Mouse (Mus musculus) urinary bladder, adult 2 months (tissue): ENCODE data around the gene Hmg20a. TPM values are rescaled to one million over a fixed set of nuclear protein-coding genes. Genes with fewer than 3 reads are reported as not detected.
"Not testable (repeated sequence)": the region's sequence is repeated elsewhere in the genome, so short reads cannot be mapped to it uniquely, and the experiment has no call there.

Source experiments
- DNase-seq: peaks from one replicate; pipeline ENCODE4 v3.0.0; 2022; ENCODE audit warnings: low spot score
- polyA plus RNA-seq: library from polyadenylated mRNA; depleted of rRNA; stranded (reverse); fragments of >200 nt; gene quantifications from 2 replicates; pipeline ENCODE4 v1.2.3, GENCODE M21; 2012; rRNA removed

The Hmg20a gene
- polyA plus RNA-seq: 34.3 and 35.6 TPM in 2 replicates

GRCm38 (mm10) chr9:56417948-56418737 is at the start of gene Hmg20a, which contains the start of gene Peak1:
TSS of gene Hmg20a (plus strand) at chr9:56418609.
TSS of gene Peak1 (minus strand) at chr9:56418067.
- peak; percentile 97 for DNase-seq

GRCm38 (mm10) chr9:56368814-56369213 is 49.6 kb upstream of the Hmg20a start:
- no peak for DNase-seq

GRCm38 (mm10) chr9:56370710-56371109 is 47.7 kb upstream of the Hmg20a start:
- no peak for DNase-seq

GRCm38 (mm10) chr9:56374401-56374800 is 44.0 kb upstream of the Hmg20a start:
- no peak for DNase-seq

DNA sequence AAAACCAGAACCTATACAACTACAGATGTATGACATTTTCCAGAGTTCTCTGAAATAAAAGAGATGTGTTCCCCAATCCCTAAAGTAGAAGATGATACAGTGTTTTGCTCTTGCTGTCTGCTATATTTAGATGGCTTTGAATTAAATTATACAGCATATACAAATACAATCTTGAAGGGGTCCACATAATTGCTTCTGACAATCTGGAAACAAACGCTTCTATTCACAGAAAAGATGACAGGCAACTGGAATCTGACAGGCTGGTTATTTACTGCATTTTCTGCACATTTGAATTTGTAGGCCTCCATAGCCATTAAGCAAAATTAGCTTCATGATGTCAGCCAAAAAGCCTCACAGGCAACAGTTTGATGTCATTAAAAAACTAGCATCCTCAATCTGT is 35.6 kb upstream of the Hmg20a start:
- no peak for DNase-seq

GRCm38 (mm10) chr9:56392857-56393256 is 25.6 kb upstream of the Hmg20a start:
- DNase-seq: no peak

- DNase-seq: no peak
Measured at GRCm38 (mm10) chr9:56396306-56396705, 22.1 kb upstream of the Hmg20a start.

- DNase-seq: no peak
Measured at GRCm38 (mm10) chr9:56404619-56405018, 13.8 kb upstream of the Hmg20a start.

DNA sequence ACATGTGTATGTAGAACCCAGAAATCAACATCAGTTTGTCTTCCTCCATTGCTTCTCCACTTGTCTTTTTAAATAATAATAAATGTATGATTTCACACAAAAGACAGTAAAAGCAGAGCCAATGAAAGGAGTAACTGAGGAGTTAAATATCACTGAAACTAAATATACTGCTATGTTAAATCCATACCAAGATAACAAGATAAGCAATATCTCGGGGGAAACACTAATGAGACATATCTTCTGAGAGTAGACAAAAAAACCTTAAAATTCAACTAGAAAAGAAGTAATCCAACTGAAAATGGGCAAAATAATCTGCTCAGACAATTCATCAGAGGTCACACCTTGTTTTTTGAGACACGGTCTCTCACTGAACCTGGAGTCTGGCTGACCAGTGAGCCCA is 8.5 kb upstream of the Hmg20a start:
- DNase-seq: no peak

DNA sequence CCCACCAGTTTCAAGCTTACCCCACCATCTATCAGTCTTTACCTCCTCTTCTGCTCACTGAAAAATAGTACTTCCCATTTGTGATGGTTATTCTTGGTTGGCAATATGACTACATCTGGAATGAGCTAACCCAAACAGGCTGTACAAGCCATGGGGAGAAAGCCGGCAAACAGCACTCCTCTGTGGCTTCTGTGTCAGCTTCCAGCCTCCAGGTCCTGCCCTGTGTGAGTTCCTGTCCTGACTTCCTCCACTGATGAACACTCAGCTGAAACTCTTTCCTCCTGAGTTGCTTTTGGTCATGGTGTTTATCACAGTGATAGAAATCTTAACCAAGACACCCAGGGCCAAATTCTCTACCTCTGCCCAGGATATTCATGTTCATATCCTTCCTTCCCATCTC is 5.7 kb upstream of the Hmg20a start:
- no peak for DNase-seq

DNA sequence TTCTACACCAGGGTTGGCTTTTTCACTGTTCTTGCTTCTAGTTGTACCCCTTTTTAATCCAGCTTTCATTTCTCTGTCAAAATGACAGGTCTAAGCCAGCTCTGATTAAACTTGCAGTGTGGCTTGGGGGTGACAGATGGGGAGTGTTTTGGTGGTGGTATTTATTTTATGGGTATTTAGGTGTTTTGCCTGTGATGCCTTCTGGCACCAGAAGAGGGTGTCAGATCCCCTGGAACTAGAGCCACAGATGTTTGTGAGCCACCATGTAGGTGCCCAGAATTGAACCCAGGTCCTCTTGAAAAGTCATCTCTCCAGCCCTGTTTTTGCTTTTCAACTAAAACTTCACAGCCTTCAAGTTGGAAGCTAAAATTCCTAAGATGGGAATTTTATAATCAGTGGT is 4.1 kb upstream of the Hmg20a start:
- DNase-seq: no peak

GRCm38 (mm10) chr9:56415393-56415792 is 3.0 kb upstream of the Hmg20a start:
- DNase-seq: no peak

DNA sequence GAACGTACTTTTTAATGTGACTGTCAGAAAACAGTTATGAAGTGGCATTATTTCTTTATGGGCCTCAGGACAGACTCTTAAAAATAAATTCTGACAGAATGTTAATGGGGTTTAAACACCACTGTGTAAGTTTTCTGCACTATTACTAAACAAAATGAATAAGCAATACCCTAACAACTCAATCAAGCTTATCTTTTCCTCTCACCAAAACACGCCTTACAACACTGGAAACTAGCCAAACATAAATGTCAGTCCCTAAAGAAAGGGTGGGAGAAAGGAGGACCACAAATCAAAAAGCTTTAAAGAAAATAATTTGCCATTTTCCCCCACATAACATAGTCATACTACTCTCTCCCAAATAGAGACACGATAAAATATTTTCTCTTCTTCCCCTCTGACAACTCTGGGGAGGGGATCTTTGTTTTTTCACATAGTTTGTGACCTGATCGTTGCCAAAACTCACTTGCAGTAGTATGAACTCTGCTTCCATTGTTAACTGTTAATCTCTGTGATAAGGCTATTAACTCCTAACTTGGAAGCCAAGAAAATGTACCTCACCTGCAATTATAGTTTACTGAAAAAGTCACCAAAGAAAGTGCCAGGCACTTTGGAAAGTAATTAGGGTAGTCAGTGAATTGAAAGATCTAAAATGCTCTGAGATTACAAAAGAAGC is 2.3 kb upstream of the Hmg20a start:
- DNase-seq: no peak

DNA sequence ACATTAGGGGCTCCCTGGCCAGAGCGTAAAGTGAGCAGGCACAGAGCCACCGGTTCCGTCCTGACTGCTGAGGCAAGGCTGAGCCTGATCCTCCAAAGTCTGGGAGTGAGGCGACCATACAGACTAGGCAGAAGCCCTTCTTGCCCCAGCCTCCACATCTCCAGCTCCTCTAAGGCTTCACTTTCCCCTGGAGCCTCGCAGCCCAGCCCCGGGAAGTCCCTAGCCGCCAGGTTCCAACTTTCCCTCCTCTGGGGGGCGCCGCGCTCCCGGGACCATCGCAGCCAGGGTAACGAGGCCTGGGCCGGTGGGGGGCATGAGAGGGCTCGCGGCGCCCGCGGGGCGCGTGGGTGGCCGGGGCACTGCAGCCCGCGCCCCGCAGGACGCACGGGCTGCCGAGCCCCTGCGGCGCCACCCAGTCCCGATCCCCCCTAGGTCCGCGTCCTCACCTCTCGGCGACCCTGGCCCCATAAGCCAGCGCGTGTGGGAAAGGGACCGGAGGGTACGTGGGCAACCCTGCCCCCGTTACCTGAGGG is 928 bp upstream of the Hmg20a start:
- DNase-seq: peak; percentile 80

DNA sequence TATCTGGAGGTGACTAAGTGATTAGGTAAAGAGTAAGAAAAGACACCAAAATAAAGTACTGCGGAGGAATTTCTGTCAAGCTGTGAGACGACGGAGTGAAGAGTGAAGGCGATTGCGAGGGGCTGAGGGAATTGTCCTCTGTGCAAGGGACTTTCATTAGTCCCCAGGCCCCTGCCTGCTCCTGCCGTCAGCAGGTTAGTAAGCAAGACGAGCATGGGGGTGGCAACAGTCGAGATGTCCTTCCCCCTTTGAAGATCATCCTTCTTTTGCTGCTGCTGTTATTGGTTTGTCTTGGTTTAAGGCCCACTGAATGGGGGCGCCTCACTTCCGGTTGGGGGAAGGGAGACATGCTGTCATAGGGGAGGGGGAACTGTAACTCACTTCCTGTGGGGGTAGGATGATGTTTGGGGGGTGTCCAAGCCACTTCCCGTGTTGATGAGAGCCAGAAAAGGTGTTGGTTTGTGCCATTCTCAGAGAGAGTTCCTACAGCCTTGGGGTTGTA is 380 bp downstream of the Hmg20a start:
- peak; percentile 44 for DNase-seq

- DNase-seq: no peak
Measured at GRCm38 (mm10) chr9:56420236-56420635, 1.8 kb downstream of the Hmg20a start.

GRCm38 (mm10) chr9:56420892-56421601 is 2.6 kb downstream of the Hmg20a start:
- DNase-seq: no peak

DNA sequence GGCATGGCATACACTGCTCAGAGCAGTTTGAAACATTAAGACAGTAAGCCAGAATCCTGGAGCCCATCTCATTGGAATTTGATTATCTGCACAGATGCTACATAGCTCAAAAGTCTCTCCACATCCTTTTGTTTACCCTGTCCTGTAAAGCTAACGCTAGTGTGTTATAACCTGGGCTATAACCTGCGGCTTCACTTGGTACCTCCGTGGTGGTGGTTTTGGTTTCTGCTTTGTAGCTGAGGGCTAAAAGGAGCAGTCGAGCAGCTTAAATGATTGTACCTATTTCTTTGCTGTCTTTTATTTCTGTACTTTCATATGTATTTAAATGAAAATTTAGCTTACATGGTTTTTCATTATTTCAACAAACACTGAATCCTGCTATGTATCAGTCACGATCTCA is 3.6 kb downstream of the Hmg20a start:
- no peak for DNase-seq

DNA sequence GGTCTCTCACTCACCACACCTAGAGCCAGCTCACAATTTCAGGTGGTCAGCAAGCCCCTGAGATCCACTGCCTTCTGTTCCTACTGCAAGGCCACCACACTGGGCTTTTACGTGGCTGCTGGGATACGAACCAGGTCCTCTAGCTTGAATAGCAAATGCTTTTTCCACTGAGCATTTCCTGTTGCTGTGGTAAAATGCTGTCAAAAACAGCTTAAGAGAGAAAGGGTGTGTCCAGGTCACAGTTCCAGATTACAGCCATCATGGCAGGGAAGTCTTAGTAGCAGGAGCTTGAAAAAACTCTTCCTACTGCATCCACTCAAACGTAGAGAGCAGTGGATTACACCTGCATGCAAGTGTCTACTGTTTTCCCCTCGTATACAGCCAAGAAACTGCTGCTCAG is 6.5 kb downstream of the Hmg20a start:
- no peak for DNase-seq

DNA sequence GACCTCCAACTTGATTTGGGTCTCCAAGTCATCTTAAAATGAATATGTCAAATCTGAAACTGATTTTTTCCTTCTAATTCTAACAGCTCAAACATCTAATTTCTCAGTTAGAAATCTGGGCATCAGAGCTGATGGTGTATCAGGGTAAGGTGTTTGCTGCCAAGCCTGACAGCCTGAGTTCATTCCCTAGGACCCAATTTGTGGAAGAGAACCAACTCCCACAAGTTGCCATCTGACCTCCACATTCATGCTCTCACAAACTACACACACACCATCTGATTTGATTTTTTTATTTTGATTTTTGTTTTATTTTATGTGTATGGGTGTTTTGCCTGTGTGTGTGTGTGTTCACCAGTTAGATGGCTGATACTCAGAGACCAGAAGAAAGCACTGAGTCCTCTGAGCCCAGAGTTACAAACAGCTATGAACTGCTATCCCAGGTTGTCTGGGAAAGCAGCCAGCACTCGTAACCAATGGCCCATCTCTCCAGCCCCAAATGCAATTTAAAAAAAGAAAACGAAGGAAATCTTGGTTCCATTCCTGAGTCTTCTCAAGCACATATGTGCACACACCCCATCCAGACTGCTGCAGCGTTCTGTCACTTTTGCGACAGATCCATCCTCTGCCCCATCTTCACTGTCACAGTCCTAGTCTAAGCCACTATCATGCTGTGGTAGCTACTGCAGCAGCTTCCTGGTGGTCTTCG is 17.6 kb downstream of the Hmg20a start:
- DNase-seq: no peak

- not testable (repeated sequence) for DNase-seq
Measured at GRCm38 (mm10) chr9:56437300-56437892, 19.0 kb downstream of the Hmg20a start.
